Mouse (Mus musculus): ENCODE results near the gene Eml6. TPM values are rescaled to one million over a fixed set of nuclear protein-coding genes. Genes with fewer than 3 reads are reported as not detected.
"Not testable (repeated sequence)": the region's sequence is repeated elsewhere in the genome, so short reads cannot be mapped to it uniquely, and the experiment has no call there.

The Eml6 gene
- total RNA-seq, 1 experiment from 2014 or later = 0.70 TPM

- ATAC-seq (ENCODE audit: extremely low read depth, insufficient number of reproducible peaks, low FRiP score, poor library complexity, severe bottlenecking) = no peak
Observed at GRCm38 (mm10) chr11:29765063-29765462, 260.8 kb downstream of the Eml6 start.

GRCm38 (mm10) chr11:29762768-29763167 lies 263.1 kb downstream of the Eml6 start:
- ATAC-seq (ENCODE audit: extremely low read depth, insufficient number of reproducible peaks, low FRiP score, poor library complexity, severe bottlenecking) = no peak

- ATAC-seq (ENCODE audit: extremely low read depth, insufficient number of reproducible peaks, low FRiP score, poor library complexity, severe bottlenecking) = no peak
Observed at GRCm38 (mm10) chr11:29761387-29761786, 264.4 kb downstream of the Eml6 start.

GRCm38 (mm10) chr11:29758617-29759016 lies 267.2 kb downstream of the Eml6 start:
- no peak for ATAC-seq (ENCODE audit: extremely low read depth, insufficient number of reproducible peaks, low FRiP score, poor library complexity, severe bottlenecking)

- ATAC-seq (ENCODE audit: extremely low read depth, insufficient number of reproducible peaks, low FRiP score, poor library complexity, severe bottlenecking) = not testable (repeated sequence)
Observed at GRCm38 (mm10) chr11:29756007-29756406, 269.8 kb downstream of the Eml6 start.

- no peak for ATAC-seq (ENCODE audit: extremely low read depth, insufficient number of reproducible peaks, low FRiP score, poor library complexity, severe bottlenecking)
Observed at GRCm38 (mm10) chr11:29751648-29752611, 273.9 kb downstream of the Eml6 start.

- ATAC-seq (ENCODE audit: extremely low read depth, insufficient number of reproducible peaks, low FRiP score, poor library complexity, severe bottlenecking) = no peak
Observed at GRCm38 (mm10) chr11:29751013-29751412, 274.8 kb downstream of the Eml6 start.

- ATAC-seq (ENCODE audit: extremely low read depth, insufficient number of reproducible peaks, low FRiP score, poor library complexity, severe bottlenecking) = no peak
Observed at GRCm38 (mm10) chr11:29749468-29749829, 276.4 kb downstream of the Eml6 start.

GRCm38 (mm10) chr11:29748750-29749467 lies 276.9 kb downstream of the Eml6 start:
- ATAC-seq (ENCODE audit: extremely low read depth, insufficient number of reproducible peaks, low FRiP score, poor library complexity, severe bottlenecking) = no peak

GRCm38 (mm10) chr11:29747881-29748280 lies 278.0 kb downstream of the Eml6 start:
- ATAC-seq (ENCODE audit: extremely low read depth, insufficient number of reproducible peaks, low FRiP score, poor library complexity, severe bottlenecking) = no peak

- no peak for ATAC-seq (ENCODE audit: extremely low read depth, insufficient number of reproducible peaks, low FRiP score, poor library complexity, severe bottlenecking)
Observed at GRCm38 (mm10) chr11:29747365-29747764, 278.5 kb downstream of the Eml6 start.

- ATAC-seq (ENCODE audit: extremely low read depth, insufficient number of reproducible peaks, low FRiP score, poor library complexity, severe bottlenecking) = no peak
Observed at GRCm38 (mm10) chr11:29746203-29746602, 279.6 kb downstream of the Eml6 start.

GRCm38 (mm10) chr11:29745513-29745912 lies 280.3 kb downstream of the Eml6 start:
- no peak for ATAC-seq (ENCODE audit: extremely low read depth, insufficient number of reproducible peaks, low FRiP score, poor library complexity, severe bottlenecking)

- ATAC-seq (ENCODE audit: extremely low read depth, insufficient number of reproducible peaks, low FRiP score, poor library complexity, severe bottlenecking) = no peak
Observed at GRCm38 (mm10) chr11:29744760-29745430, 280.9 kb downstream of the Eml6 start.

GRCm38 (mm10) chr11:29739752-29740151 lies 286.1 kb downstream of the Eml6 start:
- ATAC-seq (ENCODE audit: extremely low read depth, insufficient number of reproducible peaks, low FRiP score, poor library complexity, severe bottlenecking) = no peak

GRCm38 (mm10) chr11:29727901-29728300 lies 297.9 kb downstream of the Eml6 start:
- ATAC-seq (ENCODE audit: extremely low read depth, insufficient number of reproducible peaks, low FRiP score, poor library complexity, severe bottlenecking) = peak; percentile 86

- no peak for ATAC-seq (ENCODE audit: extremely low read depth, insufficient number of reproducible peaks, low FRiP score, poor library complexity, severe bottlenecking)
Observed at GRCm38 (mm10) chr11:29725610-29726009, 300.2 kb downstream of the Eml6 start.

GRCm38 (mm10) chr11:29725167-29725566 lies 300.7 kb downstream of the Eml6 start:
- no peak for ATAC-seq (ENCODE audit: extremely low read depth, insufficient number of reproducible peaks, low FRiP score, poor library complexity, severe bottlenecking)

GRCm38 (mm10) chr11:29724213-29724612 lies 301.6 kb downstream of the Eml6 start:
- ATAC-seq (ENCODE audit: extremely low read depth, insufficient number of reproducible peaks, low FRiP score, poor library complexity, severe bottlenecking) = no peak

All from neutrophil, adult 5-6 weeks (primary cell).